Mouse (Mus musculus): ENCODE measurements around the gene Asb2. TPM values are rescaled to one million over a fixed set of nuclear protein-coding genes. Genes with fewer than 3 reads are reported as not detected.

The Asb2 gene
- total and polyA plus RNA-seq, 3 experiments = 3.0 to 5.3 (median 4.1) TPM

DNA sequence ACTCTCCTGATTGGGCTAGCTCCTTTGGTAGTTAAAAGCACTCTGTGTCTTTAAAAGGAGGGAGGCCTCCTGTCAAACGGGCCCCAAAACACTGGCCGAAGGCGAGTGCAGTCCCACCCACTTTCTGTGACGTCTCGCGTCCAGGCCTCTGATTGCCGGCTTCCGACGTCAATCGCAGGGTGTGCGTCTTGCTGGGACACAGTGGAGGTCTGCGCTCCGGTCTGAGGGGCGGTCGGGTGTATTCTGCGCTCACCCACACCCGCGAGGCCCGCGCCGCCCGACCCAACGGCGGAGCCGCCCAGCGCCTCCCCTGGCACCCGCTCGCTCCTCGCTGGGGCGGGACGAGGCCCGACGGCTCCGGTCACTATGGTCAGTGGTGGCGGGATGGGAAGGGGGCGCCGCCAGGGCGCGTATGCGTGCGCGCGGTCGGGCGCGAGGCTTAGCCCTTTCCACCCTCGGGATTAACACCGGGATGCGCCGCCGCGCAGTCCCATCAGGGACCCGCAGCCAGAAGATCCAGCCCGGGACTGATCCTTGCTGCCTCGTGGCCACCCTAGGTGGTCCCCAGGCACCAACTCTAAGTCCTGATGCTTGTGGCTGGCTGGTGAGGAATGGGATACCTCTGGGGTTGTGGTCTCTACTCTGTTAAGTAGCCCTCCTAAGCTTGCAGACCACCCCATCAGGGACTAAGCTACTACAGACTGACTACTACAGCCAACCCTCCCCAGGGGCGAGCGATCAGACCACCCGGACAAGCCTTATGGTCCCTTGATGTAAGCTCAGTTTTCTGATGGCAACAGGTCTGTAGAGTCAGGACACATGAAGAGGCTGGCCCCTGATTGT lies 32.9 kb upstream of the Asb2 start, which contains the start of gene Otub2:
Otub2 (plus strand) TSS at position 178 of the 843 bp plus-strand sequence.
- Histone ChIP-seq H3K4me2 (ENCODE audit: insufficient read depth, low read depth, poor library complexity, severe bottlenecking) (peak within 1 kb of the TSS; percentile 82), H3K9ac (ENCODE audit: insufficient read depth, low read depth) (peak within 1 kb of the TSS; percentile 71), H3K9me3 (replicated peaks; ENCODE audit: low read length) (no peaks in the 10 kb centered on the region), H3K4me3 (replicated peaks in 1 of 3; ENCODE audit: low read depth in 2 of 3, low read length in 2 of 3, poor library complexity in 1 of 3) (peak within 1 kb of the TSS; percentile 80 to 92 (median 84)), H3K36me3 (replicated peaks in 1 of 2; ENCODE audit: control insufficient read depth in 1 of 2, insufficient read depth in 1 of 2, low read length in 1 of 2) (peaks cover 0 to 15% of the 10 kb centered on the region in 2 experiments), H3K27ac (ENCODE audit: insufficient read depth, low read depth) (no peak within 1 kb of the TSS), H3K79me2 (replicated peaks; ENCODE audit: control insufficient read depth, extremely low read depth, insufficient read depth, poor library complexity, severe bottlenecking) (no peaks in the 10 kb centered on the region; the same call in 1 of the 2 replicates), H3K4me1 (ENCODE audit: control insufficient read depth in 1 of 2, insufficient read depth in 2 of 2) (peaks cover 8 to 16% of the 10 kb centered on the region in 2 experiments; a peak in 3 of 4 replicates), H3K27me3 (replicated peaks) (no peaks in the 10 kb centered on the region)
- dilution Hi-C loops (cut with MboI; ENCODE audit: extremely low pct_ligation_motif_present, extremely low pct_unique_long_range_greater_than_20kb, low sequenced_read_pairs) = no loop called here
- in situ Hi-C loops (cut with MboI; ENCODE audit: low pct_ligation_motif_present, low pct_unique_long_range_greater_than_20kb, low sequenced_read_pairs) = no loop called here
- TF ChIP-seq MYC (IDR thresholded peaks at IDR 0.05; ENCODE audit: low read depth, low read length) (no peak), JUN (IDR thresholded peaks at IDR 0.05; ENCODE audit: insufficient read depth, low read depth, low read length) (no peak), UBTF (IDR thresholded peaks at IDR 0.05; ENCODE audit: low read depth, low read length) (peak; percentile 74; the same call in 1 of the 2 replicates), SIN3A (IDR thresholded peaks at IDR 0.05; ENCODE audit: low read length) (peak; percentile 93), ELF1 (IDR thresholded peaks at IDR 0.05; ENCODE audit: low read depth, low read length) (peak; percentile 48), ZMIZ1 (IDR thresholded peaks at IDR 0.05; ENCODE audit: low read depth, low read length) (peak; percentile 69; the same call in 1 of the 2 replicates), POLR2A (IDR thresholded peaks at IDR 0.05; ENCODE audit: low read depth, low read length) (peak; percentile 54; the same call in 1 of the 2 replicates), MAFK (IDR thresholded peaks at IDR 0.05; ENCODE audit: insufficient replicate concordance, low read length) (no peak), USF2 (conservative IDR thresholded peaks at IDR 0.05; ENCODE audit: low read depth, low read length) (no peak), E2F4 (IDR thresholded peaks at IDR 0.05; ENCODE audit: insufficient replicate concordance, low read depth, low read length) (no peak), PAX5 (IDR thresholded peaks at IDR 0.05; ENCODE audit: low read length) (no peak), CHD1 (IDR thresholded peaks at IDR 0.05; ENCODE audit: low read depth, low read length) (no peak), MAX (IDR thresholded peaks at IDR 0.05; ENCODE audit: low read length) (peak; percentile 74; the same call in 1 of the 2 replicates), TCF12 (IDR thresholded peaks at IDR 0.05; ENCODE audit: low read depth, low read length) (peak; percentile 48; the same call in 1 of the 2 replicates), IRF4 (IDR thresholded peaks at IDR 0.05; ENCODE audit: low read depth, low read length) (peak; percentile 60), HCFC1 (IDR thresholded peaks at IDR 0.05; ENCODE audit: low read depth, low read length) (peak; percentile 67), EP300 (IDR thresholded peaks at IDR 0.05; ENCODE audit: low read length) (no peak), NRF1 (IDR thresholded peaks at IDR 0.05; ENCODE audit: low read depth, low read length) (no peak), NELFE (IDR thresholded peaks at IDR 0.05; ENCODE audit: low read depth, low read length) (no peak), CHD2 (IDR thresholded peaks at IDR 0.05; ENCODE audit: low read length) (peak; percentile 91), MXI1 (IDR thresholded peaks at IDR 0.05; ENCODE audit: low read depth, low read length) (peak; percentile 36; the same call in 1 of the 2 replicates)
- DNase-seq (ENCODE audit: extremely low read depth) = peak; percentile 95
